Mouse (Mus musculus): ENCODE results near the gene Rgs10. TPM values are rescaled to one million over a fixed set of nuclear protein-coding genes. Genes with fewer than 3 reads are reported as not detected.

Rgs10 gene
- total RNA-seq, 2 experiments from 2014 or later: 10.8 to 13.4 TPM

GRCm38 (mm10) chr7:128373751-128374150 lies 44.8 kb downstream of the Rgs10 start:
- no peak for DNase-seq

GRCm38 (mm10) chr7:128372331-128372730 lies 46.2 kb downstream of the Rgs10 start:
- DNase-seq: peak in 1 of 2 experiments; percentile 53

- no peak for DNase-seq
Observed at GRCm38 (mm10) chr7:128369366-128369765, 49.2 kb downstream of the Rgs10 start.

GRCm38 (mm10) chr7:128368828-128369227 lies 49.7 kb downstream of the Rgs10 start:
- DNase-seq: no peak

- no peak for DNase-seq
Observed at GRCm38 (mm10) chr7:128366654-128367053, 51.9 kb downstream of the Rgs10 start.

- DNase-seq: no peak
Observed at GRCm38 (mm10) chr7:128365096-128365715, 53.4 kb downstream of the Rgs10 start.

- no peak for DNase-seq
Observed at GRCm38 (mm10) chr7:128364526-128364925, 54.0 kb downstream of the Rgs10 start.

- peak in 1 of 2 experiments; percentile 17 for DNase-seq
Observed at GRCm38 (mm10) chr7:128363806-128364205, 54.8 kb downstream of the Rgs10 start.

- no peak for DNase-seq
Observed at GRCm38 (mm10) chr7:128362916-128363315, 55.6 kb downstream of the Rgs10 start.

- no peak for DNase-seq
Observed at GRCm38 (mm10) chr7:128359741-128360140, 58.8 kb downstream of the Rgs10 start.

GRCm38 (mm10) chr7:128359164-128359563 lies 59.4 kb downstream of the Rgs10 start:
- peak in 1 of 2 experiments; percentile 17 for DNase-seq

- DNase-seq: no peak
Observed at GRCm38 (mm10) chr7:128358741-128359140, 59.8 kb downstream of the Rgs10 start.

- peak in 1 of 2 experiments; percentile 35 for DNase-seq
Observed at GRCm38 (mm10) chr7:128356868-128357755, 61.4 kb downstream of the Rgs10 start.

GRCm38 (mm10) chr7:128355463-128355862 lies 63.1 kb downstream of the Rgs10 start:
- DNase-seq: no peak

- no peak for DNase-seq
Observed at GRCm38 (mm10) chr7:128352721-128353120, 65.8 kb downstream of the Rgs10 start.

GRCm38 (mm10) chr7:128351176-128351575 lies 67.4 kb downstream of the Rgs10 start:
- no peak for DNase-seq

GRCm38 (mm10) chr7:128350316-128350715 lies 68.2 kb downstream of the Rgs10 start:
- DNase-seq: no peak

- no peak for DNase-seq
Observed at GRCm38 (mm10) chr7:128349751-128350150, 68.8 kb downstream of the Rgs10 start.

GRCm38 (mm10) chr7:128348608-128349007 lies 70.0 kb downstream of the Rgs10 start:
- DNase-seq: peak; percentile 47 to 59

GRCm38 (mm10) chr7:128346991-128347390 lies 71.6 kb downstream of the Rgs10 start:
- no peak for DNase-seq

- no peak for DNase-seq
Observed at GRCm38 (mm10) chr7:128346522-128346921, 72.0 kb downstream of the Rgs10 start.

- DNase-seq: no peak
Observed at GRCm38 (mm10) chr7:128345691-128346090, 72.9 kb downstream of the Rgs10 start.

GRCm38 (mm10) chr7:128344928-128345653 lies 73.5 kb downstream of the Rgs10 start:
- DNase-seq: peak; percentile 77 to 87

Data from heart, adult 18-20 months (tissue).